Mouse (Mus musculus) left cerebral cortex, postnatal 14 days (tissue): ENCODE measurements around the gene Fat3. TPM values are rescaled to one million over a fixed set of nuclear protein-coding genes. Genes with fewer than 3 reads are reported as not detected.

Experiments
- DNase-seq, 2 experiments: peaks; one replicate each; pipeline ENCODE4 v3.0.0; 2021 to 2022; ENCODE audit warnings: low spot score in 2 of 2, mixed read lengths in 1 of 2
- intact Hi-C: fragments of 180-260 bp; cut with DNase I; formaldehyde crosslinking; loops from one replicate; pipeline ENCODE4 v1.15.1; 2025
- total RNA-seq, 2 experiments: library from RNA; stranded (reverse); gene quantifications; 2 replicates each; pipeline ENCODE4 v1.2.3; 2021

Fat3 gene
- total RNA-seq, 2 experiments from 2014 or later: 61.3 to 69.1 TPM

- intact Hi-C loops: no loop called here
- DNase-seq: no peak
These were observed 407.9 kb downstream of the Fat3 start for GRCm38 (mm10) chr9:16093047-16093668.

GRCm38 (mm10) chr9:16092051-16092967 is 408.8 kb downstream of the Fat3 start:
- no peak for DNase-seq
- intact Hi-C loops: no loop called here

GRCm38 (mm10) chr9:16079292-16079691 is 421.8 kb downstream of the Fat3 start:
- intact Hi-C loops: no loop called here
- DNase-seq: no peak

GRCm38 (mm10) chr9:16074664-16075063 is 426.4 kb downstream of the Fat3 start:
- DNase-seq: no peak
- intact Hi-C loops: no loop called here

- intact Hi-C loops: no loop called here
- DNase-seq: no peak
These were observed 427.0 kb downstream of the Fat3 start for GRCm38 (mm10) chr9:16074116-16074515.

- intact Hi-C loops: no loop called here
- no peak for DNase-seq
These were observed 437.6 kb downstream of the Fat3 start for GRCm38 (mm10) chr9:16063447-16063846.

GRCm38 (mm10) chr9:16062472-16062871 is 438.6 kb downstream of the Fat3 start:
- intact Hi-C loops: no loop called here
- no peak for DNase-seq

GRCm38 (mm10) chr9:16046686-16047085 is 454.4 kb downstream of the Fat3 start:
- intact Hi-C loops: no loop called here
- no peak for DNase-seq

- no peak for DNase-seq
- intact Hi-C loops: no loop called here
These were observed 463.7 kb downstream of the Fat3 start for GRCm38 (mm10) chr9:16037375-16037774.

GRCm38 (mm10) chr9:16036346-16036745 is 464.7 kb downstream of the Fat3 start:
- DNase-seq: peak; percentile 51 to 52
- intact Hi-C loops: no loop called here

GRCm38 (mm10) chr9:16029715-16030285 is 471.3 kb downstream of the Fat3 start:
- no peak for DNase-seq
- intact Hi-C loops: loop anchor here (5.0 kb wide), 1 partner anchor 83 kb away; no protein-coding TSS in a partner anchor

- DNase-seq: peak in 1 of 2 experiments; percentile 53
- intact Hi-C loops: loop anchor here (5.0 kb wide), 1 partner anchor 83 kb away; no protein-coding TSS in a partner anchor
These were observed 472.0 kb downstream of the Fat3 start for GRCm38 (mm10) chr9:16029066-16029465.

- intact Hi-C loops: loop anchor here (5.0 kb wide), 1 partner anchor 84 kb away; no protein-coding TSS in a partner anchor
- DNase-seq: peak in 1 of 2 experiments; percentile 22
These were observed 472.6 kb downstream of the Fat3 start for GRCm38 (mm10) chr9:16028394-16028911.

GRCm38 (mm10) chr9:16026054-16026453 is 475.0 kb downstream of the Fat3 start:
- intact Hi-C loops: loop anchor here (5.0 kb wide), 1 partner anchor 86 kb away; no protein-coding TSS in a partner anchor
- no peak for DNase-seq

- no peak for DNase-seq
These were observed 476.4 kb downstream of the Fat3 start for GRCm38 (mm10) chr9:16024706-16025105.

GRCm38 (mm10) chr9:16014115-16014514 is 487.0 kb downstream of the Fat3 start:
- intact Hi-C loops: no loop called here
- no peak for DNase-seq

More at GRCm38 (mm10) chr9:16024706-16025105, 476.4 kb downstream of the Fat3 start:
- intact Hi-C loops: loop anchor here (5.0 kb wide), 1 partner anchor 88 kb away; no protein-coding TSS in a partner anchor

GRCm38 (mm10) chr9:16011382-16011781 is 489.7 kb downstream of the Fat3 start:
- intact Hi-C loops: no loop called here
- peak in 1 of 2 experiments; percentile 25 for DNase-seq

- intact Hi-C loops: no loop called here
- DNase-seq: no peak
These were observed 493.6 kb downstream of the Fat3 start for GRCm38 (mm10) chr9:16007516-16007915.

GRCm38 (mm10) chr9:16002991-16003390 is 498.1 kb downstream of the Fat3 start:
- DNase-seq: no peak

GRCm38 (mm10) chr9:15994762-15995161 is 506.3 kb downstream of the Fat3 start:
- DNase-seq: no peak

More at GRCm38 (mm10) chr9:16002991-16003390, 498.1 kb downstream of the Fat3 start:
- intact Hi-C loops: no loop called here

More at GRCm38 (mm10) chr9:15994762-15995161, 506.3 kb downstream of the Fat3 start:
- intact Hi-C loops: no loop called here
